Mouse (Mus musculus) stomach, adult 2 months (tissue): ENCODE results near the gene Ropn1. TPM values are rescaled to one million over a fixed set of nuclear protein-coding genes. Genes with fewer than 3 reads are reported as not detected.

Experiments used
- polyA plus RNA-seq: library from polyadenylated mRNA; depleted of rRNA; stranded (reverse); fragments of >200 nt; gene quantifications from 2 replicates; pipeline ENCODE4 v1.2.3, GENCODE M21; 2012; rRNA removed

The Ropn1 gene
- not detected in 2 replicates for polyA plus RNA-seq

GRCm38 (mm10) chr16:34649621-34650020 lies at the start of gene Ropn1:
Ropn1 (plus strand) TSS chr16:34649921.

GRCm38 (mm10) chr16:34690334-34691144 lies 40.8 kb downstream of the Ropn1 start, which contains the start of gene Ccdc14:
Ccdc14 (plus strand) TSS chr16:34690616.

Other genes starting within 250 kb of the Ropn1 start
- gene Kalrn, start 76.4 kb upstream of the Ropn1 start, polyA plus RNA-seq: 7.8 and 7.9 TPM in 2 replicates
- 0.25 and 0.34 TPM in 2 replicates for gene Ccdc14, start 40.7 kb downstream of the Ropn1 start, polyA plus RNA-seq
- 113 and 137 TPM in 2 replicates for gene Mylk, start 95.3 kb downstream of the Ropn1 start, polyA plus RNA-seq